Mouse (Mus musculus) limb, embryonic 11.5 days (tissue): ENCODE results near the gene Olfr90. TPM values are rescaled to one million over a fixed set of nuclear protein-coding genes. Genes with fewer than 3 reads are reported as not detected.
A peak's percentile ranks its signal among the peaks of the same experiment; 100 is the strongest.
"Not testable (repeated sequence)": the region's sequence is repeated elsewhere in the genome, so short reads cannot be mapped to it uniquely, and the experiment has no call there.

Experiments
- ATAC-seq: fragments of 200-750 bp; cut with Nextera tagmentation; 2 replicates; pipeline ENCODE4 v1.8.0; 2017; ENCODE audit warnings: low read depth; ENCODE audit not compliant: insufficient number of reproducible peaks, low FRiP score, low TSS enrichment
- DNase-seq: peaks from one replicate; pipeline ENCODE4 v3.0.0-alpha.2; 2015; ENCODE audit warnings: low spot score
- H3K27ac ChIP-seq: fragments of 300-500 bp; sonication (generic); replicated peaks from 2 replicates; pipeline ENCODE4 v1.5.1; 2014; ENCODE audit warnings: low read depth, mild to moderate bottlenecking, low read length
- H3K27me3 ChIP-seq: fragments of 300-500 bp; sonication (generic); 2 replicates; pipeline ENCODE4 v1.6.1; 2014; ENCODE audit warnings: mild to moderate bottlenecking, low read length, mixed read lengths; ENCODE audit not compliant: control insufficient read depth, insufficient read depth
- H3K36me3 ChIP-seq: fragments of 300-500 bp; sonication (generic); 2 replicates; pipeline ENCODE4 v1.6.1; 2014; ENCODE audit warnings: mild to moderate bottlenecking, low read length, moderate library complexity, mixed read lengths; ENCODE audit not compliant: control insufficient read depth, insufficient read depth
- H3K4me1 ChIP-seq: fragments of 300-500 bp; sonication (generic); 2 replicates; pipeline ENCODE4 v1.6.1; 2014; ENCODE audit warnings: low read length, mixed read lengths; ENCODE audit not compliant: control insufficient read depth, insufficient read depth
- H3K4me2 ChIP-seq: fragments of 300-500 bp; sonication (generic); 2 replicates; pipeline ENCODE4 v1.6.1; 2014; ENCODE audit warnings: low read depth, mild to moderate bottlenecking, moderate library complexity; ENCODE audit not compliant: severe bottlenecking
- H3K4me3 ChIP-seq: fragments of 300-500 bp; sonication (generic); 2 replicates; pipeline ENCODE4 v1.5.1; 2014; ENCODE audit warnings: low read depth, low read length
- H3K9ac ChIP-seq: fragments of 300-500 bp; sonication (generic); 2 replicates; pipeline ENCODE4 v1.6.1; 2014; ENCODE audit warnings: mild to moderate bottlenecking, low read length
- H3K9me3 ChIP-seq: fragments of 300-500 bp; sonication (generic); 2 replicates; pipeline ENCODE4 v1.6.1; 2016; ENCODE audit warnings: low read length; ENCODE audit not compliant: control insufficient read depth
- WGBS: fragments of 180-500 bp; shearing (Covaris S2); extraction: QIAGEN DNeasy Blood & Tissue Kit; methylation state at CpG from one replicate; pipeline ENCODE4 v1.1.7; 2014; 5-methylcytosine and 5-hydroxymethylcytosine counted together
- polyA plus RNA-seq: library from polyadenylated mRNA; unstranded; fragments of >200 nt; fragmentation: Nextera tagmentation; extraction: Ambion mirVana; gene quantifications from 2 replicates; pipeline ENCODE4 v1.2.1, GENCODE M21; 2014

Gene Olfr90
- 0.09 TPM in 1 of 2 replicates, not detected in the other for polyA plus RNA-seq

DNA sequence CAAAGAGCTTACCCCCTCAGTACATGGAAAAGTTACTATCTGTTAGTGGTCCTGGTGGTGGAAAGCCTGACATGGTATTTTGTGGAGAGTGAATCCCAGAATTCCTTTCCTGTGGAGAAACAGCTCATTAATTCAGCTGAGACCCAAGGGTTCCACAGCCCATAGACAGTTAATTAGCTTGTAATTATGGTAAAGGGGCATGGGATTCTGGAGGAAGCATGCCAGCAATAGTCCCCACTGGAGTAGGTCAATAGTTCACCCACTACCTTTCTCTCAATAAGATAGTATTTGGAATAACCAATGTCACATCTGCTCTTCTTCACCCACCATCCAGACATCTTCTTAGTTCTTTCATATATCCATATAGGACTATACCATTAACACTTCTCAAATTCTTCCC lies at the start of gene Olfr90:
Gene Olfr90, minus strand, starts transcription at position 101 of the 400 bp plus-strand sequence.
- no peak within 1 kb of the TSS for H3K27ac ChIP-seq
- no peaks in the 10 kb centered on the region for H3K27me3 ChIP-seq
- DNase-seq (no peak), ATAC-seq (no peak)
- H3K9ac ChIP-seq: no peak within 1 kb of the TSS
- no peak within 1 kb of the TSS for H3K4me3 ChIP-seq
- H3K4me1 ChIP-seq: no peaks in the 10 kb centered on the region
- H3K9me3 ChIP-seq: no peaks in the 10 kb centered on the region
- H3K36me3 ChIP-seq: no peaks in the 10 kb centered on the region
- H3K4me2 ChIP-seq: no peak within 1 kb of the TSS

GRCm38 (mm10) chr17:37131366-37131765 lies 43.1 kb upstream of the Olfr90 start:
- not testable (repeated sequence) for H3K9me3 ChIP-seq, H3K4me3 ChIP-seq, DNase-seq, H3K27me3 ChIP-seq, H3K36me3 ChIP-seq, H3K4me1 ChIP-seq, ATAC-seq, H3K27ac ChIP-seq, H3K4me2 ChIP-seq, H3K9ac ChIP-seq
- 81% methylated on average over 4 of the region's 4 CpGs for WGBS

GRCm38 (mm10) chr17:37119988-37120387 lies 31.7 kb upstream of the Olfr90 start, which contains the start of gene Olfr92:
Gene Olfr92, minus strand, starts transcription at chr17:37120088.
- no peak within 1 kb of the TSS for H3K4me3 ChIP-seq
- no peaks in the 10 kb centered on the region for H3K27me3 ChIP-seq
- H3K36me3 ChIP-seq: no peaks in the 10 kb centered on the region
- DNase-seq: no peak
- H3K4me1 ChIP-seq: no peaks in the 10 kb centered on the region
- WGBS: 92% methylated on average over 2 of the region's 2 CpGs
- no peak for ATAC-seq
- H3K4me2 ChIP-seq: no peak within 1 kb of the TSS
- no peaks in the 10 kb centered on the region for H3K9me3 ChIP-seq
- H3K9ac ChIP-seq: no peak within 1 kb of the TSS
- no peak within 1 kb of the TSS for H3K27ac ChIP-seq

DNA sequence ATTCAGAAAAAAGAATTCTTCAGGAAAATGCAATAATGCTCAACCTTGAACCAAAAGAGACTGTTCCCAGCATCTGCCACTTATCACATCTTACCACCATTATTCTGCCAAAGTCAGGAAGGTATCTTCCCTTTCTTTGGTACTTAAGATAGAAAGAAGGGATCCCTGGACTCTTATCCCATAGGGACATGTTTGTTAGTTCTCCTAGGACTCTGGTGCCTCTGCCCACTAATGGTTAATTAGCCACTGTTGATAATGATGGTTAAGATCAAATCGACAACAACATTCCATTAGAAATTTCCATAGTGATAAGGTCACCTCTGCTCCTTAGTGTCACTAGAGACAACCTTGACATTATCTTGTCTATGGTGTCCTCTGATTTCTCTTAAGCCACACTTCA lies 9.9 kb upstream of the Olfr90 start, which contains the start of gene Olfr91:
Gene Olfr91, minus strand, starts transcription at position 101 of the 400 bp plus-strand sequence.
- no peaks in the 10 kb centered on the region for H3K36me3 ChIP-seq
- no peaks in the 10 kb centered on the region for H3K4me1 ChIP-seq
- H3K9ac ChIP-seq: no peak within 1 kb of the TSS
- H3K9me3 ChIP-seq: no peaks in the 10 kb centered on the region
- no peak within 1 kb of the TSS for H3K27ac ChIP-seq
- DNase-seq (no peak), ATAC-seq (no peak)
- no peak within 1 kb of the TSS for H3K4me2 ChIP-seq
- H3K27me3 ChIP-seq: no peaks in the 10 kb centered on the region
- 89% methylated on average over 1 of the region's 1 CpGs for WGBS
- H3K4me3 ChIP-seq: no peak within 1 kb of the TSS

DNA sequence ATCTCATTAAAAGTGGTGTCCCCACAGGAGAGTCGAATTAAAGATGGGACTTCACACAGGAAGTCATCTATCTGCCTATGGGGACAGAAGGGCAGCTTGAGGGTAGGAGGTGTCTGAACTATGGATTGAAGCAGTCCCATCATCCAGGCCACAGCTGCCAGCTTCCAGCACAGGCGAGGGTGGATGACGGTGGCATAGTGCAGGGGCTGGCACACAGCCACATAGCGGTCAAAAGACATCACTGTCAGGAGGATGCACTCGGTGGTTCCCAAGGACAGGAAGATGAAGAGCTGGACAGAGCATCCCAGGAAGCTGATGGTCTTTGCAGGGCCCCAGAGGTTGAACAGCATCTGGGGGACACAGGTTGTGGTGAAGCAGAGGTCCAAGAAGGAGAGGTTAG lies 5.0 kb upstream of the Olfr90 start:
- H3K4me1 ChIP-seq: no peaks in the 10 kb centered on the region
- H3K27ac ChIP-seq: no peak overlapping the region
- no peak overlapping the region for H3K9ac ChIP-seq
- no peak overlapping the region for H3K4me3 ChIP-seq
- ATAC-seq (no peak), DNase-seq (no peak)
- no peaks in the 10 kb centered on the region for H3K9me3 ChIP-seq
- WGBS: 87% methylated on average over 5 of the region's 5 CpGs
- H3K36me3 ChIP-seq: no peaks in the 10 kb centered on the region
- H3K4me2 ChIP-seq: no peak overlapping the region
- no peaks in the 10 kb centered on the region for H3K27me3 ChIP-seq

DNA sequence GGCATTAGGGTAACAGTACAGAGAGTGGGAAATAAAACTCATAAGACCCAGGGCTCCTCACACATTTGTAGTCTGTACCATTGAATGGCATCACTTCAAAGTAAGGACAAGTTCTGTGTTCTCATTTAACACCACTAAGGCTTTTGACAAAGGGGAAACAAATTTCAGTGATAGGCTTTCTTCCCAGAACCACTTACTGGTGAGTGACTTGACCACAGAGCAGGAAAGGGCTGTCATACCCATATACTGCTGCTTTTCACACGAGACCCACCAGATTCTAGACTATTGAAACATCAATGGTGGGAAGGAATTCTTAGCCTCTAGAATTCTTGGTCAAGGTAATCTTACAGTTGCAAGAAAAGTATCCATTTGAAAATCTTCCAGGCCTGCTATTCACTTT lies 3.9 kb upstream of the Olfr90 start:
- Histone ChIP-seq H3K4me2 (no peak overlapping the region), H3K27me3 (no peaks in the 10 kb centered on the region), H3K4me1 (no peaks in the 10 kb centered on the region), H3K36me3 (no peaks in the 10 kb centered on the region), H3K9ac (no peak overlapping the region), H3K4me3 (no peak overlapping the region), H3K9me3 (no peaks in the 10 kb centered on the region), H3K27ac (no peak overlapping the region)
- no peak for DNase-seq
- whole genome bisulfite sequencing: 83% methylated on average over 1 of the region's 1 CpGs
- ATAC-seq: no peak

GRCm38 (mm10) chr17:37085545-37085944 lies 2.8 kb downstream of the Olfr90 start:
- Histone ChIP-seq H3K27me3 (no peaks in the 10 kb centered on the region), H3K4me2 (no peak overlapping the region), H3K27ac (no peak overlapping the region), H3K4me3 (no peak overlapping the region), H3K36me3 (no peaks in the 10 kb centered on the region), H3K9me3 (no peaks in the 10 kb centered on the region), H3K9ac (no peak overlapping the region), H3K4me1 (no peaks in the 10 kb centered on the region)
- DNase-seq (peak; percentile 18), ATAC-seq (no peak)
- 82% methylated on average over 10 of the region's 10 CpGs for WGBS

DNA sequence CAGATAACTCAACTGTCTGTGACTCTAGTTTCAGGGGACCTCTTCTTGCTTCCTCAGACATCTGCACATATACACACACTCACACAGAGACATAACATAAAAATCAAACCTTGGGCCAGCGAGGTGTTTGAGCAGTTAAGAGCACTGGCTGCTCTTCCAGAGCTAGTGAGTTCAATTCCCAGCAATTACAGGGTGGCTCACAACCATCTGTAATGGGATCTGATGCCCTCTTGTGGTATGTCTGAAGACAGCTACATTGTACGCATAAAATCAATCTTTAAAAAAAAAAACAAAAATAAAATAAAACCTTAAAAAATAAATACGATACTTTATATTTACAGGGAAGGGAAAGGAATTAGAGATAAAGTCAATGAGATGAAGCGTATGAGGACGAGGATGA lies 3.7 kb downstream of the Olfr90 start:
- H3K4me3 ChIP-seq: no peak overlapping the region
- H3K36me3 ChIP-seq: no peaks in the 10 kb centered on the region
- no peaks in the 10 kb centered on the region for H3K4me1 ChIP-seq
- H3K9ac ChIP-seq: no peak overlapping the region
- 69% methylated on average over 5 of the region's 5 CpGs for WGBS
- H3K4me2 ChIP-seq: no peak overlapping the region
- DNase-seq (no peak), ATAC-seq (no peak)
- H3K9me3 ChIP-seq: no peaks in the 10 kb centered on the region
- no peaks in the 10 kb centered on the region for H3K27me3 ChIP-seq
- no peak overlapping the region for H3K27ac ChIP-seq

DNA sequence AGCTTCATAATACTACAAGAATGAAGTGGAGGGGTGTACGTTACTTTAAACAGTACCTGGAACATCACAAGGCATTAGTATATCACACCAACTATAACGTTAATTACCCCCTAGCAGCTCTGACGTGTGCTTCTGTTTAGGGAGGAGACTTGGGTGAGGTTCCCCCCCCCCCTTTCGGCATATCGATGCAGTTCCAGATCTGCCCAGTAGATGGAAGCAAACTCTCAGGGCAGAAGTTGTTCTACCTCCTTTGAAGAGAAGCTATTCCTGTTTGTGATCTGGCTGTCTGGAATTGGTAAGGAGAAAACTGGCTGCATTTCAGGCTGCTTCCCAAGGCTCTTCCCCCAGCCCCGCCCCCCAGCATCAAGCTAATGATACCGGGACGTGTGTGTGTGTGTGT lies 5.0 kb downstream of the Olfr90 start:
- H3K9me3 ChIP-seq: no peaks in the 10 kb centered on the region
- no peaks in the 10 kb centered on the region for H3K36me3 ChIP-seq
- 0 out of 2 replicates have a peak, but pooled peaks cover 3% of the 10 kb centered on the region for H3K4me1 ChIP-seq
- WGBS: 2% methylated on average over 6 of the region's 8 CpGs
- no peak overlapping the region for H3K9ac ChIP-seq
- H3K27me3 ChIP-seq: no peaks in the 10 kb centered on the region
- no peak overlapping the region for H3K27ac ChIP-seq
- ATAC-seq (peak; percentile 59; the same call in 1 of the 2 replicates), DNase-seq (peak; percentile 82)
- no peak overlapping the region for H3K4me3 ChIP-seq
- no peak overlapping the region for H3K4me2 ChIP-seq
